Mouse (Mus musculus): ENCODE measurements around the gene Pde4d. TPM values are rescaled to one million over a fixed set of nuclear protein-coding genes. Genes with fewer than 3 reads are reported as not detected.

Pde4d gene
- total RNA-seq, 2 experiments from 2014 or later = 29.1 to 38.7 TPM

DNA sequence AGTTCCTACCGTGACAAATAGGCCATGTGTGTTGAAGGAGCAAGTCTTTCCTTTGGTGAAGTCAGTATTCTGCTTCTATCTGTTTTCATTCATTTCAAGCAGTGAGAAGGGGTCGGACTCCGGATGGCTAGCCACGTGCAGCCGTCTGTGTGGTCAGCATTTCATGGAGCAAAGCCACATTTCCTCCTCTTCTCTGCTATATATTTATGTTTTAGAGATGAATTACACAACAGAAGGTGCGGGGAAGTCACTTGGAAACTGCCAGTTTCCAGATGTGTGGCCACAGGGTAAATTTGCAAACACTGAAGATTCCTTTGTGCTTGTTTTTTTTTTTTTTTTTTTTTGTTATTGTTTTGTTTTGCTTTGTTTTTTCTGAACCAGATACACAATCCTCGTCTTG, 828.0 kb downstream of the Pde4d start:
- peak; percentile 85 for ATAC-seq (replicated peaks; ENCODE audit: poor library complexity)

DNA sequence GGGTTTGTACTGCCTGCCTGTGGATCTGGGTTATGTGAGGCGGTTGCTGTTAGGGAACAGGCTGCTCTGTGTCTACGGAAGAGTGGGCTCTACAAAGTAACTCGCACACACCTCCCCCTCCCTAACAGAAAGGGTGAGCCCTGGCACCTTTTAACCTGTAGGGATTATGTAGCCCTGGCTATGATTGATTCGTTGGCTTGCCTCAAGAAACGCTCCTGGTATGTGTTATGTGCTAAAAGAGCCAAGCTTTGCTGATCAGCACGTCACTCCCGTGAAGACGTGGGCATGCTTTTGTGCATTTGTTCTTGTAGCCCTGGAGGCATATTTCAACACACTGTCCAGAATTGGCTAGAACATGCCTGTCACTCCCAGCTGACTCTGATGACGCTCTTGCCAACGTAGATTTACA, 828.8 kb downstream of the Pde4d start:
- ATAC-seq (replicated peaks; ENCODE audit: poor library complexity) = no peak

DNA sequence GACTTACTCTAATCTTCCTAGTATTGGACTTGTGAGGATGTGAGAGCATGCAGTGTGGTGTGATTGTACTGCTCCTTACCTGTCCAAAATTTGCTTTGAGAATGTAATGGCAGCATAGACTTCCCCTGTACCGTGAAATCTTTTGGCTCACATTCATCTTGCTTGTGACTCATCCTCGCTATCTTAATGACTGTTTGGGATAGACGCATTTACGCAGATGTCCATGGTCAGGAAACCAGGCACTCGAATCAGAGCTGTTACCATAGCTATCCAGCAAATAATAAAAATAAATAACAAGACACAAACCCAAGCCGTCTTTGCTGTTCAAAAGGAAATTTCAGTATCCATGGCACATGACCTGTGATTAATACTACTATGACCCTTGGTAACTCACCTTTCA, 829.5 kb downstream of the Pde4d start:
- ATAC-seq (replicated peaks; ENCODE audit: poor library complexity) = no peak

DNA sequence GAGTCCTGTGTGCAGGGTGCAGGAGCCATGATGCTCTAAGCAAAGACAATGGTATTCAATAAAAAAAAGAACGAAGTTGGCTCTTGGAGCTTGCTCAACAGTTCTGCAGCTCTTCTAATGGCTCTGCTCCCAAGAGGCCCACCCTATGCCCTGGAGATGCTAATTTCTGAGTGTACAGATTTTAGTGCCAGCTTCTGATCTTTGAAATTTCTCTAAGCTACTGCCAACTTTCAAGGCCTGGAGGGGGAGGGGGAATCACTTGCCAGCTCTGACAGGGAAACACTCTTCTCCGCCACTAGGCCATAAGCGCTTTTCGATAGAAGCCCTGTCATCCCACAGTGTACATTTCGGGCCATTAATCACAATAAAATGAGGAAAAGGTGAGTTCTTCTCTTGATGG, 830.7 kb downstream of the Pde4d start:
- no peak for ATAC-seq (replicated peaks; ENCODE audit: poor library complexity)

DNA sequence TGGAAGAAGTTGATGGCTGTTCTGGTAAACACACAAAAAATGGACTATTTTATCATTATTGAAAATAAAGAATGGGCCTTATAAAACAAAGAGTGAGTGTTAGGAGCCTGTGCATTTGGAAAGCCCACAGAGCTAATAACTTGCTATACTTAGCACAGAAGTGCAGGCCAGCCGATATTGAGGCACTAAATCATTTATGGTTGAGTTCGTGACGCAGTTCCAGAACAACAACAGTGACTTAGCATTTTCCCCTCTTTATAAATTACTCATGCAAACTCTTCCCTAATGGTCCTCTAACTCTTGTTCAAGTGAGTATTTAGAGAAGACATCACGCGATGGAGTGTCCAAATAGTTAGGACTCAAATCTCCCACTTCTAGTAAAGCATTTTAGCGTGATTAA, 837.7 kb downstream of the Pde4d start:
- ATAC-seq (replicated peaks; ENCODE audit: poor library complexity) = peak; percentile 60

DNA sequence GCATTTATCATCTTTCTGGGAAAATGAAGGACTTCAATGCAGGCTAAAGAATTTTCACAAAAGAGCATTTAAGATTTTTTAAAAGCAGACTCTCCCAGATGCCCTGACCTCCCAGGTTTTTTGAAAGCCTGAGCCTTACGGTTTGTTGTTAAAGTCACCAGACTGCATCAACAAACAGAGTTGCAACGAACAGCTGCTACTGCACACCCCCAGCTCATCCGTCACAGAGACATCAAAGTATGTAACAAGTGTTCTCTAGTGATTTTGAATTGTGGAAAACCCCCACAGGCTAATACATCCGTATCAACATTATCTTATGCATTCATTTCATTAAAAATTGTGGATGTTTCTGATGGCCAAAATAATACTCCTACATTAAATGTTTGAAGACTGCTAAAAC, 841.2 kb downstream of the Pde4d start:
- ATAC-seq (replicated peaks; ENCODE audit: poor library complexity) = no peak

DNA sequence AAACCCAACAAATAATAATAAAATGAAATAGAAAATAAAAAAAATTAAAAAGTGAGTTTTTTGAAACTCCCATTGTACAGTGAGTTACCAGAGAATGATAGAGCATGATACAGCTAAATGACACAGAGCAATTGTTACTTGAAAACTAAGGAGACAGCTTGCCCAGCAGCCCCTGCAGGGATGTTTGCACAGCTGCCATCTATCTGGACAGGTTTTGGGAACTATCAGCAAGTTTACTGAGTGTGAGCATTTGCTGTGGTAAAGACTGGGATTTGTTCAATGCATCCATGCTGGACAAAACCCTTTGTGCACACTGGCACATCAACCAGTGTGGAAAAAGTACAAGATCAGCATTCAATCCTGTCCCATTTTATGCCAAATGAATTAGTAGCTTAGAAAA, 843.3 kb downstream of the Pde4d start:
- ATAC-seq (replicated peaks; ENCODE audit: poor library complexity) = no peak

DNA sequence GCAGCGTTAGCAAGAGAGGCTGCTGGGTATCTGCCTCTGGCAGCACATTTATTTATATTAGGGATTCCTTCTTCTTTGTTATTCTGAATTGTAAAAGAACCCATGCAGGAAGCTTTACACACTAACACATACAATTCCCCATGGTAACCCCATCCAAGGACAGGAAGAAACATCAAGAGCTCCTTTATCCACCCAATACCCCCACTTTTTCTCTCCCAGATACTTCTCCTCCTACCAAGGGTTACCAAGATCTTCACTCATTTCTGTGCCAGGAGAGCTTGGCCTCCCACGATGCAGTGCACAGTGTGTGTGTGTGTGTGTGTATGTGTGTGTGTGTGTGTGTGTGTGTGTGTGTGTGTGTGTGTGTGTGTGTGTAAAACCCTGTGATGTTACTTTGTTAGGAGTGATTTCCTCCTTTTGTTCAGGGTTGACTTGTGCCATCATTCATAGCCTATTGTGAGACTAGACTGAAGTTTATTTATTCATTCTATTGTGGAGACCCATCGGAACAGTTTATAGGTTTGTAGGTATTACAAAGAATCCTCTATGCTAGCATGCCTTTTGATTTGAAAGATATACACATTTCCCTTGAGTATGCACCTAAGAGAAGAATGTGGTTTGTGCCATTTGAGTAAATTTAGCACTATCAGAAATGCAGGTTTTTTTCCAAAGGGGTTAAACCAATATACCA, 846.7 kb downstream of the Pde4d start:
- no peak for ATAC-seq (replicated peaks; ENCODE audit: poor library complexity)

DNA sequence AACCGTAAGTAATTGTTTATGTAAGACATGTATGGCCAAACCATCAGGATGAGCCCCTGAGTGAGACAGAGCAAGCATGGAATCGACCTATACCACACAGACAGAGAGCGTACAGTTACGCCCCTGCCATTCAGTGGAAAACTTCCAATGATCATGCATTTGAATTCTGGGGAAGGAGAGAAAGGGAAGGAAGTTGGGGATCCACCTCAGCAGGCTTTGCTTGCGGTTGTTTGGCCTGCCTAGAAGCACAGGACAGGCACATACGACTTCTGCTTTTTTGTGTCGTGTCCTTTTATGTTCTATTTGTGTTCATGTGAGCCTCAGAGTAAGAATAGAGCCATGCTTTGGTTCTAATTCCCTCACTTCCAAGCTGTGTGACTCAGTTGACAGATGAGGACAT, 849.1 kb downstream of the Pde4d start:
- ATAC-seq (replicated peaks; ENCODE audit: poor library complexity) = peak; percentile 95

DNA sequence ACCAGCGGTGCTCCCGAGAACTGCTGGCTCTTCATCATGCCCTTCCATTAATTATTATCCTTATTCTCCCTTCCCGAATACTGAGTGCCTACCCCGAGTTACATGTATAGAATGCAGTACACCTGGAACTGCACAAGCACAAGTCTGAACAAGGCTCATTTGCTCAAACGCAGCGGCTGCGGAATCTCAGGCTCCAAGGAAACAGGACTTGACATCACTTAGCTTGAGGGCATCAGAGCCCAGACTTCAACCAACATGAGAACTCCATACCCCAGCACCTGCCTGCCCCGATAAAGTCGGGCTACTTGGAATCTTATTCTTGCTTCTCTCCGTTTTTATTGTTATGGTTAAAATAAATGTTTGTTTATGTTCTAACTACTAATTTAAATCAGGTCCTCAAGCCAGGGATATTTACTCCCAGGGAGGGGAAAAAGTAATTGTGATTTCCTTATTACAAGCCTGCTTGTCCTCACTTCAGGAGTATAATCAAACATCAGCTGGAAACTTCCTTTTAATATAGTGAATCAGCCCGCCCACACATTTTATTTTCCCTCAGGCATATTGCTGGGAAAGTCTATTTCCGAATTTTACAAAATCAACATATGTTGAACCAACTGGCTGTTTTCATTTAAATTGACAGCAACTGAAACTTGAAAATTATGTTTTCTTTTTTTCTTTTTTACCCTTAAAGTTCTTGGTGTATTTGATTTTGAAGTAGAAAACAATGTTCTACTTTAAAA, 849.9 kb downstream of the Pde4d start:
- no peak for ATAC-seq (replicated peaks; ENCODE audit: poor library complexity)

DNA sequence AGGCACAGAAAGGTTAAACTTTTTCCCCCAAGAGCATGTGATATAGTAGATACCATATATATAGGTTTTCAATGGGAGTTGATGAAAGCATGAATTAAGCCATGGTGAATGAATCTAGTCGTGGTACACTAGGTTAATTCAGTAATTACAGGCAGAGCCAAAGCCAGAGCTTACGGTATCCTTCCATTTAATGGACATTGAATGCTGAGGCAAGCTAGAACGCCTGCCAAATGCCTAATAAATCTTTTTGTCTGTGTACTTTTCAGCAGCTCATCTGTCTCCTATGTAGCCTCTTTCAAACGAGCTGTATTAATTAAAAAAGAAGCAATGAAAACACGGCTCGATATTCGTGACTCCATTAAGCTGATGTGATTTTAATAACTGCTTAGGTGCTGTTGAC, 862.8 kb downstream of the Pde4d start:
- no peak for ATAC-seq (replicated peaks; ENCODE audit: poor library complexity)

DNA sequence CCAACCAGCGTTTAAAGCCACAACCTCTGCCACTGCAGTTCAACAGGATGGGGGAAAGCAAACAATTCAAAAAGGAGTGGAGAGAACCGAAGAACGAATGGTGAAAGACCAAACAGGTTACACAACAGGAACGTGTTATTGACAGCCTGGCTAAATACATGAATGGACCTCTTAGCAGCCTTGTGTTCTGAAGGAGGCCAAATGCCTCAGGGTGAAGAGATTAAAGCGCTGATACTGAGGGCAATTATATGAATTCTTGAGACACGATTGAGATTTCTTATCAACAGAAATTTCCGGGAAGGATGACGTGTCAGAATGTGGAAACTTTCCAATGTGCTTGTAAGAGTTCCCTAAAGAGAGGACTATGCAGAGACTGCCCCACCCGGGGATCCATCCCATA, 865.9 kb downstream of the Pde4d start:
- ATAC-seq (replicated peaks; ENCODE audit: poor library complexity) = no peak

DNA sequence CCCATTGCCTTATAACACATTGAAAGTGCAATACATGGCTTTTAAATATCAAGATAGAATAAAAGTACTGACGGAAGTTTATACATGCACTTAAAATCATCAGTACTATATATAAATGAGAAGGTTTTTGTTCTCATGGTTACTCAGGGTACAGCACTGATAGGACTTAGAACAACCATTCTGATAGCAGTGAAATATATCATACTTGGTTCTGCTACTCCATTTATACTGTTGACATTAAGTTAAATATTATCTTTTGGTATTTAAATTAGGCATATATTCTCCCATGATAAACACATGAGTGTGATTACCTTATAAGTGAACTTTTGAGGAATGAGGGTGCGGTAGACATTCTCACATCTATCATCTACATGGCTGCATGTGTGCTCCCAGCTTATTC, 867.9 kb downstream of the Pde4d start:
- ATAC-seq (replicated peaks; ENCODE audit: poor library complexity) = no peak

DNA sequence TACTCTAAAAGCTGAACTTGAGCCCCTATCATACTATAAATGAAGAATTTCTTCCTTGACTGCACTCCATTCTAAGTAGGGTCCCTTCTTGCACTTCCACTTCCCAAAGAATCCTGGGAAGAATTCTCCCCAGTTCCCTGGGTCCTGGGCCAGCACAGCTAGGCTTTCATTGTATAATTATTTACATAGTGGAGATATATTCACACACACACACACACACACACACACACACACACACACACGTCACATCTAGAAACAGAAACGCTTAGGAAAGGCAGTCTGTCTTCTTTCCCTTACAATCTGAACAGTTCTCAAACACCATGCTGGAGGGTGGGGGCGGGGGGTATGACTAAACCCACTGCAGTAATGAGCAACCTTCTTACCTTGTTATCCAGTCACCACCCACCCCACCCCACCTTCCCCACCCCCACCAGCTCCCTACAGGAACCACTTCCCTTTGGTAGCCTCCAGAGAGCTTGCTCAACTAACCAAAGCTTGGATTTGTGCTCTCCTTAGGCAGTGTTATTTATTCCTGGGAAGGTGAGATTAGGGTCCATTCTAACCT, 868.8 kb downstream of the Pde4d start:
- no peak for ATAC-seq (replicated peaks; ENCODE audit: poor library complexity)

DNA sequence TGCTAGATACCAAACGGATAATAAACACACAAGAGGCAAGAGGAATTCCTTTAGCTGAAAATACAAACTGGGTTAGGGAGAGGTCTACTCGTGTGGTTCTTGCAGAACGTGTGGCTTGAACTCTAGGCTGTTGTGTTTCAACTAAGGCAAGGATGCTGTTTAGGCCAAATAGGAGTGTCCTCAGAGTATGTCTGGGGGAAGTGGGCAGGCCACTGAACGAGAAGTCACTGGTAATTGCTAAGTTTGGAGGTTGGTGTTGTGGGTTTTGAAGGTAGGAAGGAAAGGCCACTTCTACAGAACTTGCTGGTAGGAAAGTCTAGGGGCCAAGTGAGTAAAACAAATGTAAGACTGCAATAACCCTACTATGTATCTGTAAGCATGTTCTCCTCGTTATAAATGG, 876.3 kb downstream of the Pde4d start:
- peak; percentile 55; the same call in 1 of the 2 replicates for ATAC-seq (replicated peaks; ENCODE audit: poor library complexity)

DNA sequence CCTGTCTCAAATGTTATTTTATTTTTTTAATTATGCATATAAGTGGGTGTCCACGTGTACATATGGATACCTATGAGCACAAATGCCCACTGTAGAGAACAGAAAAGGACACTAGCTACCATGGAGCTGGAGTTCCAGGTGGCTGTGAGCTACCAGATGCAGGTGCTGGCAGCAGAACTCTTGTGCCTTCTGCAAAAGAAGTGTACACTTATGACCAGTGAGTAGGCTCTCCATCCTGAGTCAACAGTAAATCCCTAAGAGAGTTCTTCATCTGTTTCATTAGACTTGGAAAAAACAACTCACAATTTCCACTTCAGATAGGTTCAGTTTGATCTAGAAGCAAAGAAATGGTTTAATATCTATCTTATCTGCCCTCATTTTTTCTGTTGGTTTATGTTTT, 881.8 kb downstream of the Pde4d start:
- no peak for ATAC-seq (replicated peaks; ENCODE audit: poor library complexity)

DNA sequence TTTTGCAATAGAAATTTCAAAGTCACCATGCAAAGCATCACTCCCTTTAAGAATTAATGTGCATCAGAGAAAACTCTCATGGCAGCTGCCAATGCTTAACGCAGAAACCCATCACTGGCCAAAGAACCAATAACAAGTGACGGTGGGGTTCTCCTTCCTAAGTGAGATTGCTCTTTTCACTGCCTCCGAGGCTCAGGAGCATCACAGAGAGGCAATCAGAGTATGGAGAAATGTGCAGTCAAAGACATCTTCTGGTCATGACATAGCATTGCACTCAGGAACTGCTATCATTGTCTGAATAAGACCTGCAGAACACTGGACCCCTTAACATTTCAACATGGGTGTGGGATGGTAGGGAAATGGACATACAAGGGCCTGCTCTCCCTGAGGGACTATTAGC, 892.2 kb downstream of the Pde4d start:
- peak; percentile 43; the same call in 1 of the 2 replicates for ATAC-seq (replicated peaks; ENCODE audit: poor library complexity)

DNA sequence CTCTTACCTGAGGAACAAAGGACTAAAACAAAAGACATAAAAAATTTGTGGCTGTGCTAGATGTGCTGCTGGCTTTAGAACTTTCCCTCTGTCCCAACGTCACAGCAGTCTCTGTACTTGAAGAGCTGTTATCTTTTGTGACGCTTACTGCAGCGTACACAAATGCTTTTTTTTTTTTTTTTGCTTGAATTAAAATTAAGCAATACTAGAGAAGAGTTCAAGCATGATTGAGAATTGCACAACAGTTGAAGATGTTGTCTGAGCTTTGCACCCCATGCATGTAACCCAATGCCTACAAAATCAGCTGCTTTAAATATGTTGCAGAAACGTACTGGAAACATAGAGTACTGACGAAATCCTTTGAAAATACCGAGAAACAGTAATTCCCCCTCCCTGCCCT, 892.7 kb downstream of the Pde4d start:
- peak; percentile 68 for ATAC-seq (replicated peaks; ENCODE audit: poor library complexity)

DNA sequence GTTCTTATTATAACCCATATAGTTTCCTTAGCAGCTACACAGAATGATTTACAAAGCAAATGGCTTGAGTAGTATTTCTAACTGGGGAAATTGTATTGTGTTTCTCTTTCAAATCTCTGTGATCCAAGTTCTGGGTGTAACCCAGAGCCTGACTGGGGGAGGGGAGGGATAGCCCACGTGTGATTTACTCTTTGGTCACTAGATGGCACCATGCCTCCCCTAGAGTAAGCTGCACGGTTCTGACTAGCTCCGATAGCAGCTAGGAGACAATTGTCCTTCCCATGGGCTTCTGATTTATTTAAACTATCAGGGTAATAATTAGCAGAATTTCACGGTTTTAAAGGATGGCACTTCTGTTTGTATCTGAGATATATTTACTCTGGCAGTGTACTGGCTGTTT, 893.8 kb downstream of the Pde4d start:
- peak; percentile 96 for ATAC-seq (replicated peaks; ENCODE audit: poor library complexity)

DNA sequence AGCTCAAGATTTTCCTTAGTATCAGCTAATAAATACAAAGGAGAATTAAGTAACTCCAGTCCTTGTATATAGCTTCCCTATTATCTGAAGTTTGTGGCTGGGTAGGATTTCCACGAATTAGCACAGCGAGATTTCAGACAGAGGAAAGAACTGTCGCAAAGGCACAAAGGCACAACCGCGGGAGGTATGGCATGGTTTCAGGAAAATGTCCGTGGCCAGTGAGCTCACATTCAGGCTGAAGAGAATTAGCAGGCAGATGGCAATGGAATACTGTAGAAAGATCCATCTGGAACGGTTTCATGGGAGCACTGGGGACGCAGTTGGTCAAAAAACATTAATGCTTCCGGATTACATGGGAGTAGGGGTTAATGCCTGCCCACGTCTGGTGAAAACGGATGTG, 898.0 kb downstream of the Pde4d start:
- ATAC-seq (replicated peaks; ENCODE audit: poor library complexity) = no peak

DNA sequence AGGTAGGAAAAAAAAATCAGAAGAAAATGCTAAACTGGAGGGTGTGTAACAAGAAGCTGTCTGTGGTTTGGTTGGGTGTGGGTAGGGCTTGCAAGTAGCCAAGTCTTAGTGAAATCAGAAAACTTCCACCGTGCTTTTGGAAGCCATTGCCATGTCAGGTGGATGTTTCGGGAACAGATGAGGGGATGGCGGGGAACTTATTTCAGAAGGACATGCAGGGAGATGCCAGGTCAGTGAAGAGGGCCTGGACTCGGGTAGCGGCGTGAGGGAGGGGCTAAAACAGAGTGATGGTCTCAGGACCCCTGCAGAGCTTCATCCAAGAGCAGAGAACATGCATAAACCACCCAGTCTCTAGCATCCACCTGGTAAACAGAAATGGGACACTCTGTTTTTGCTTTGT, 898.6 kb downstream of the Pde4d start:
- ATAC-seq (replicated peaks; ENCODE audit: poor library complexity) = no peak

DNA sequence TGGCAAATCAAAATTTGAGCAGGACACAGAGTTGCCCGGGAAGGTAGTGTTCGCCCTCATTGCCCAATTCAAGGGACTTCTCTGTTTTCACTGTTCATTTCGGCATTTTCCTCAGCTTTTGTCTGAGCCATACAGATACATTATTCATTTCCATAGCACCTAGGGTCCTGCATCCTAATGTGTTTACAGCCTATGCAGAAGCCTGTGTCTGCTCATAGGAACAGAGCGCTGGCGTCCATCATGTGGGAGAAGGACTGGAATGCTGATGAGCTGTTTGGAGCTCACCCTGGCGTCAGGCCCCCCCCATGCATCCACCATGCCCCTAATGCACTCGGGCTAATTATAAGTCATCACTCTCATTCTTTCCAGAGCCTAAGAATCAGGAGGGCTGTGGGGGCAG, 900.4 kb downstream of the Pde4d start:
- ATAC-seq (replicated peaks; ENCODE audit: poor library complexity) = no peak
